Mouse (Mus musculus) heart, postnatal 4 days (tissue): Measurements from ENCODE around the gene Tor3a. TPM values are rescaled to one million over a fixed set of nuclear protein-coding genes. Genes with fewer than 3 reads are reported as not detected.
"Not testable (repeated sequence)": the region's sequence is repeated elsewhere in the genome, so short reads cannot be mapped to it uniquely, and the experiment has no call there.

Experiments used
- DNase-seq: peaks from one replicate; pipeline ENCODE4 v3.0.0; 2021
- total RNA-seq, 2 experiments: library from RNA; stranded (reverse); gene quantifications; 2 replicates each; pipeline ENCODE4 v1.2.3; 2021

Tor3a gene
- total RNA-seq, 2 experiments from 2014 or later = 10.1 to 12.9 TPM

GRCm38 (mm10) chr1:156669208-156669983 is 4.8 kb downstream of the Tor3a start:
- no peak for DNase-seq

GRCm38 (mm10) chr1:156668602-156669001 is 5.6 kb downstream of the Tor3a start:
- DNase-seq = no peak

GRCm38 (mm10) chr1:156667141-156667926 is 6.8 kb downstream of the Tor3a start:
- peak; percentile 57 for DNase-seq

GRCm38 (mm10) chr1:156665777-156666176 is 8.4 kb downstream of the Tor3a start:
- no peak for DNase-seq

GRCm38 (mm10) chr1:156660660-156661236 is 13.4 kb downstream of the Tor3a start:
- DNase-seq = not testable (repeated sequence)

GRCm38 (mm10) chr1:156659906-156660659 is 14.1 kb downstream of the Tor3a start:
- DNase-seq = peak; percentile 14

- peak; percentile 24 for DNase-seq
These were observed 15.5 kb downstream of the Tor3a start for GRCm38 (mm10) chr1:156658676-156659075.

- no peak for DNase-seq
These were observed 16.6 kb downstream of the Tor3a start for GRCm38 (mm10) chr1:156657523-156657922.

GRCm38 (mm10) chr1:156654735-156655530 is 19.2 kb downstream of the Tor3a start:
- DNase-seq = no peak

- peak; percentile 21 for DNase-seq
These were observed 21.9 kb downstream of the Tor3a start for GRCm38 (mm10) chr1:156652189-156652822.

GRCm38 (mm10) chr1:156650631-156651030 is 23.5 kb downstream of the Tor3a start:
- DNase-seq = no peak

- DNase-seq = no peak
These were observed 25.5 kb downstream of the Tor3a start for GRCm38 (mm10) chr1:156648705-156649104.

GRCm38 (mm10) chr1:156645971-156646370 is 28.2 kb downstream of the Tor3a start:
- DNase-seq = no peak

- no peak for DNase-seq
These were observed 29.2 kb downstream of the Tor3a start for GRCm38 (mm10) chr1:156644780-156645523.

GRCm38 (mm10) chr1:156644061-156644460 is 30.1 kb downstream of the Tor3a start:
- DNase-seq = no peak

- DNase-seq = no peak
These were observed 31.3 kb downstream of the Tor3a start for GRCm38 (mm10) chr1:156642813-156643212.

- DNase-seq = no peak
These were observed 32.3 kb downstream of the Tor3a start for GRCm38 (mm10) chr1:156641808-156642207.

- no peak for DNase-seq
These were observed 33.6 kb downstream of the Tor3a start for GRCm38 (mm10) chr1:156640577-156640976.

- DNase-seq = no peak
These were observed 34.7 kb downstream of the Tor3a start for GRCm38 (mm10) chr1:156639455-156639854.

- no peak for DNase-seq
These were observed 39.0 kb downstream of the Tor3a start for GRCm38 (mm10) chr1:156635148-156635547.
